Mouse (Mus musculus): Measurements from ENCODE around the gene Ctsw. TPM values are rescaled to one million over a fixed set of nuclear protein-coding genes. Genes with fewer than 3 reads are reported as not detected.

The Ctsw gene
- total RNA-seq, 4 experiments from 2014 or later, result not detected

DNA sequence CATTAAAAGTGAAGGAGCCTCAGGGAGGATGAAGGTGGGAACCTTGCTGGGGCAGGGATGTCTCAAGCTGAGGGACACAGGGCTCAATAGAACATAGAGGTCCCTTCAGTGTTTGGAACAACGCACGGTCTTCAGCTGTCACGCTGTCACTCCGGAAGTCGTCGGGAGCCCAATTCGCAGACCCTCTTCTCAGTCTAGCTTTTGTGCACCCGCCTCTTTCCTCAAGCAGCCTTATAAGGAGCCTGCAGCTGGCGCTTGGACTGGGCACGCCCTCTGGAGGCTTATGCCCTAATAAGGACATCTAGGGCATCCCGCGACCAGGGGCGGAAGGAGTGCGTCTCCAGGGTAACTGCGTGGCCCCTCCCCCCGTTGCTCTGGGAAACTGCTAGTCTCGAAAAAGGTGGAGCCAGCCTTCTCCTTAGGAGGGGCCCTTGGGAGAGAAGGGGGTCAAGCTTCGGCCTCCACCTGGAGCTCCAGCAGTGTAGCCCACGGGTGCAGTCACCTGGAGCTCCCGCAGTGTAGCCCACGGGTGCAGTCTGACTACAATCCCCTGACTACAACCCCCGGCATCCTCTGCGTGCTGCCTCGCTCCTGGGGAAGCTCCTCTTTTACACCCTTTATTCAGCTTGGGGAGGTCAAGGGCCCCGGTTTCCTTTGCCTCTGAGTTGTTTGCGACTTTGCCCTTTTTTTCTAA, 20.7 kb upstream of the Ctsw start:
- peak; percentile 97 to 98 for DNase-seq (ENCODE audit: low spot score in 2 of 2)

DNA sequence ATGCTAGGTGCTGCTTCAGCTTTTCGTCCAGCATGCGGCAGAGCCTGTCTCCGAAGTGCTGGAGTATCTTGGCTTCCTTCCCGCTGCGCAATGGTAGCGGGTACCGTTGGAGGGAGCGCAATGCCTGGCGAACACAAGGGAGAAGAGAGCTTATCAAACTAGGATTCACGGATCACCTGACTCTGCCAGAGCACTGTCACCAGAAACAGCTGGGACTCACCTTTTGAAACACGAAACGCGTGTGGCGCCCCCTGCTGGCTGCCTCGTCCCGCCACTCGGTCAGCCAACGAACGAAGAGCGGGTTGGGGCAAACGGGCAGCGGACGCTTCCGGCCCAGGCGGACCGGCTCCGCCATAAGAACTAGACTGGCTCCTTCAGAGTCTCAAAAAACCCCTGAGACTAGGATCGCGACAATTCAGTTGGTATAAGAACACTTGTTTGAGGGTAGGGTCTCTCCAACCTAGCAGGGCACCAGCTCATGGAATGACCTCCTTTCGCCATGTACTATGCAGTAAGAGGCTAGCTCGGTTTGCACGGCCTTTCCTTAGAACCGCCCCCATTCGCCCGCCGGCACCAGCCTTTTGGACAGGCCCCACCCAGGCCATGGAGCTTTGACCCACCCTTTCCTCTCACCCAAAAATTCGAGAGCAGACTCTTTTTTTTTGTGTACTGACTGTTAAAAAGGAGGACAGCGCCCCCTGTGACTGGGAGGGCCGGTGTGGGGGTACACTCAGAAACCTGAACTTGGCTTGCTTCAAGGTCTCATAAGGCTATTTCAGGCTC, 19.7 kb upstream of the Ctsw start, which contains the start of gene Mus81:
TSS of gene Mus81 (minus strand) at position 635 of the 783 bp plus-strand sequence.
- DNase-seq (ENCODE audit: low spot score in 2 of 2), result peak; percentile 95 to 96

GRCm38 (mm10) chr19:5486771-5487170, 18.5 kb upstream of the Ctsw start:
- no peak for DNase-seq (ENCODE audit: low spot score in 2 of 2)

DNA sequence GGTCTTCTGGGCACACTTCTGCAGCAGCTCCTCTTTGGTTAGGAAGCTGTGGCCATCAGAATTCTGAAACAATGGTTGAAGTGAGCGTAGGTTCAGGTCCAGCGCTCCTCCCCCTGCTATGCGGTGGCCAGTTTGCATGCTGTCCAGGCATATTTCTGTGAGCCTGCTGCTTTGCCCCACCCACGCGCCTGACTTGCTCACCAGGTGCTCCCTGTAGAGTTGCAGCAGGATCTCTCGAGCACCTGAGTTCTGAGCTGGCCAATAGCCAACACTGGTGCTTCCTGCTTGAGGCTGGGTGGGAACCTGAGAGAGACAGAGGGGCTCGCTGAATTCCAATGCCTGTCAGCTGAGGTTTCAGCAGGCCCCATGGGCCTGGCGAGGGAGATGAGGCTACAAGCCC, 18.0 kb upstream of the Ctsw start:
- DNase-seq (ENCODE audit: low spot score in 2 of 2), result no peak

- no peak for DNase-seq (ENCODE audit: low spot score in 2 of 2)
Observed at GRCm38 (mm10) chr19:5485821-5486220, 17.5 kb upstream of the Ctsw start.

GRCm38 (mm10) chr19:5485371-5485770, 17.1 kb upstream of the Ctsw start:
- no peak for DNase-seq (ENCODE audit: low spot score in 2 of 2)

- no peak for DNase-seq (ENCODE audit: low spot score in 2 of 2)
Observed at GRCm38 (mm10) chr19:5484496-5484895, 16.2 kb upstream of the Ctsw start.

DNA sequence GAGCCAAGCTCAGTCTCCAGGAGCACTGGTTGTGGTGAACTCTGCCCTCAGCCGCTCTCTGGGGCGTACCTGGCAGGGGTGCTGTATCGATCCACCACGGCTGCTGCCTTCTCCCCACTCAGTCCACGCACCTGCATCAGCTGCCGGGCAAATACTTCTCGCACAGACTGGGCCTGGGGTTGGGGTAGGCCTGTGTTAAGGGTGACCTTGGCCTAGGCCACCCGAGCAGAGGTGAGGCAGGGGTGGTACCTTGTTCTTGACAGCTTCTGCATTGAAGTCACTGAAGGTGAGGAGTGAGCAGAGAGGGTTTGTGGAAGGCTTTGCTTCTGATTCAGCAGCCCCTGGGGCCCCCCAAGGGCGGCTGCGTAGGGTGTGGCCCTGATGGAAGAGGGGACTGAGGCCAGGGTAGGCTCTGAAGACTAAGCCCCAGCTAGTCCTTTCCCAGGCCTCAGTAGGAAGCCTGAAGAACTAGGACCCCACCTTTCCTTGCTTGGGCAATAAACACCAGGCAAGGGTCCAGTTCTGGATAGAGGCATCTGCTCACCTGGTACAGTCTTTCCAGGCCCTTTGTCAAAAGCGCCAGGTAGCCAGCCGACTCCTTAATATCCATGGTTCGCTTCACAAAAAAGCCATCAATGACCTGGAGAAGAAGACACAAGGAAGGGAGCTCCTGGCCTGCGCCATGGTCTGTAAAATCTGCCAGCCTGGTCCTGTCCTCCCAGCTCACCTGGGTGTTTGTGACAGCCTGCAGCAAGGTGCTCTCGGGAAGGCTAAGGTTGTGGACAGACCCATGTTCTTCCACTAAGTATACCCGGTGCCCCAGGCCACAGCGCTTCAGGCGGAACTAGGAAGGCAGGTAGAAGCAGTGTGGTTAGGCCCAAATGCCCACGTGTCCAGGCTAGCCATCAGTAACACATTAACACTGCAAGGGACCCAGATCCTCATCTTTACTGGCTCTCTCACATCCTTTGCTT, 15.4 kb upstream of the Ctsw start:
- no peak for DNase-seq (ENCODE audit: low spot score in 2 of 2)

GRCm38 (mm10) chr19:5481398-5481797, 13.1 kb upstream of the Ctsw start:
- DNase-seq (ENCODE audit: low spot score in 2 of 2), result no peak

DNA sequence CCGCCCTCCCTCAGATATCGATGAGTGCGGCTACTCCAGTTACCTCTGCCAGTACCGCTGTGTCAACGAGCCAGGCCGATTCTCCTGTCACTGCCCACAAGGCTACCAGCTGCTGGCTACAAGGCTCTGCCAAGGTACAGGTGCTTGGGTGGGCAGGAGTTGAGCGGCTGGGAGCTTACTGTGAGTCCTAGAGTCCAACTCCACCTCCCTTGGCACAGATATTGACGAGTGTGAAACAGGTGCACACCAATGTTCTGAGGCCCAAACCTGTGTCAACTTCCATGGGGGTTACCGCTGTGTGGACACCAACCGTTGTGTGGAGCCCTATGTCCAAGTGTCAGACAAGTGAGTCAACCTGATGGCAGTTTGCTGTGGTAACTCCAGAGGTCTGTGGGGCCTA, 11.7 kb upstream of the Ctsw start:
- DNase-seq (ENCODE audit: low spot score in 2 of 2), result no peak

DNA sequence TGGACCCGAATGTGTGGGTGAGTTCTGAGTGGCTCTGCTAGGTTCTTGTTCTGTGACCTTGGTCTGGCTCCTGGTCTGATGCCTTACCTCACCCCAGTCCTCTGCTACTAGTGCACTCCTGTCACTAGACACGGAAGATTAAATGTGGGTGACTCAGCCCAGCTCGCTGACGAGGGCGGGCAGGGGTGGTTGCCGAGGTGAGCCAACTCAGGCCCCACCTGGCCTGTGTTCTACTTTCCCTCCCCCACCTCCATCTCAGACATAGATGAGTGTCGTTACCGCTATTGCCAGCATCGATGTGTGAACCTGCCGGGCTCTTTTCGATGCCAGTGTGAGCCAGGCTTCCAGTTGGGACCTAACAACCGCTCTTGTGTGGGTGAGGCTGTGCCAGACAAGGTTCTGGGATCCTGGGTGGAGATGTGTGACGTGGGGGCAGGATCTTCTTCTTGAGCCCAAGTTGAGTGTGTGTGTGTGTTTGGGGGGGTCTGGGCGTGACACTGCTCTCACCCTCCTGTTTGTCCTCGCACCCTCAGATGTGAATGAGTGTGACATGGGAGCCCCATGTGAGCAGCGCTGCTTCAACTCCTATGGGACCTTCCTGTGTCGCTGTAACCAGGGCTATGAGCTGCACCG, 9.5 kb upstream of the Ctsw start:
- DNase-seq (ENCODE audit: low spot score in 2 of 2), result no peak

GRCm38 (mm10) chr19:5477004-5477667, 8.8 kb upstream of the Ctsw start:
- no peak for DNase-seq (ENCODE audit: low spot score in 2 of 2)

DNA sequence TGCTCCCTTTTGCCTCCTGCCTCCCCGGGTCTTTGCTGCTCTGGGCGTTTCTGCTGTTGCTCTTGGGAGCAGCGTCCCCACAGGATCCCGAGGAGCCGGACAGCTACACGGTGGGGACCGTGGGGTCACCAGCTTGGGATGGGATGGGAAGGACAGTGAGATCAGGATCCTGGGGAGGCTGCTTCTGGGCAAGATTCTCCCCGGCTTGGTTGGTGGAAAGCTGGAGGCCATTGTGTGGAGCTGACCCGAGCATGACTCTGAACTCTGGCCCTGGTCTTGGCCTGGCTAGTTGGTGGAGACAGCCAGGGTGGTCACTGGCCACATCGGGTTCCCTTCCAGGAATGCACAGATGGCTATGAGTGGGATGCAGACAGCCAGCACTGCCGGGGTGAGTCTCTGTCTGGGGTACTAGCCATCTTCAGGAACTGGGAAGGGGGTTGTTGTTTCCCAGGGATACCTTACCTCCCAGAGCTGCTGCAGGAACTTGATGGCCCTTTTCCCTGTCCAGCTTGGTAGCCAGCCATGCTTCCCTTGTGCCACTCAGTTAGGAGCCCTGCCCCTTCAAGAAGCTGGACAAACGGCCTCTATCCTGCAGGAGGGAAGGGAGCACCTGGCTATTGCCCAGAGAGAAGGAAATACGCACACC, 6.9 kb upstream of the Ctsw start:
- DNase-seq (ENCODE audit: low spot score in 2 of 2), result no peak

- no peak for DNase-seq (ENCODE audit: low spot score in 2 of 2)
Observed at GRCm38 (mm10) chr19:5474281-5475068, 6.2 kb upstream of the Ctsw start.

DNA sequence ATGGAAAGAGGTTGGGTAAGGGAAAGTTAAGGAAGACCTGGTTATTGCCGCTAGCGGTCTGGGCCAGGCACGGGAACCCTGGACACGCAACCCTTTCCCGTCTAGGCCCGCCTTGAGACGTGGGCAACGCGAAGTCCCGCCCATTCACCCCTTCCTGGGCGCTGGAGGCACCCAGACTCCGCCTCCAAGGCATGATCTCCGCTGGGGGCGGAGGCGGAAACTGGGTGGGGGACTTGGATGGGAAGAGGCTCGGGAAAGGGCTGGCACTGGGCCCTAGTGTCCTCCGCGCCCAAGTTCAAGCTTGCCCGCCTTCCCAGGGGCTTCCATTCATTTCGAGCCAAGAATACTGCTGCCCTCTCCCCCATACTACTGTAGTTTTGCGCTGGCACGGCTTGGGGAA, 5.4 kb upstream of the Ctsw start, which contains the start of gene Efemp2:
TSS of gene Efemp2 (plus strand) at position 235 of the 400 bp plus-strand sequence.
- DNase-seq (ENCODE audit: low spot score in 2 of 2), result peak; percentile 66 to 78

DNA sequence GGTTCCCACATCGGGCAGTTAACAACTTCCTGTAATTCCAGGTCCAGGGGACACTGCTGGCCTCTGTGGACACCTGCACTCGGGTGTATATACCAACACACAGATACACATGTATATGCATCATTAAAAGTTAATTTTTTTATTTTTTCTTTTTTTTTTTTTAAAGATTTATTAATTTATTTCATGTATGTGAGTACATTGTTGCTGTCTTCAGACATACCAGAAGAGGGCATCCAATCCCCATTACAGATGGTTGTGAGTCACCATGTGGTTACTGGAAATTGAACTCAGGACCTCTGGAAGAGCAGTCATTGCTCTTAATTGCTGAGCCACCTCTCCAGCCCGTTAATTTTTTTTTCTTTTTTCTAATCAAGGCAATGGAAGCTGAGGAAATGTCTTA, 4.5 kb upstream of the Ctsw start:
- no peak for DNase-seq (ENCODE audit: low spot score in 2 of 2)

DNA sequence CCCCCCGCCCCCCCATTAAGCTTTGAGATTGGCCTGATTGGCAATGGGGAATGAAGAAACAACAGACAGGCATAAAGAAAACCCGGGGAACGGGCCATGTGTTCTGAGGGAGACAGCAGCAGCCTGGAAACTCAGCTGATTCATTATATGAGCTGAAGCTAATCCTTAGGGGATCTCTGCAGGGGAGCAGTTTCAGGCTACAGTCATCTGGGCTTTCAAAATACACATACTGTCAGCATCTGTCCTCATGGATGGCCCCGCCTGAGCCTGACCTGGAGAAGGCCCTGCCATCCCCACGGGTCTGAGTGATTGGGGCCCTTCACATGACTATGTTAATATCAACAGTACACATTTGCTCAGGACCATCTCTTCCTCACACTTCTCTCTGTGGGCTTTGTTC, 3.5 kb upstream of the Ctsw start:
- DNase-seq (ENCODE audit: low spot score in 2 of 2), result no peak

GRCm38 (mm10) chr19:5466916-5467500, 1.3 kb downstream of the Ctsw start:
- no peak for DNase-seq (ENCODE audit: low spot score in 2 of 2)

- no peak for DNase-seq (ENCODE audit: low spot score in 2 of 2)
Observed at GRCm38 (mm10) chr19:5465037-5465436, 3.3 kb downstream of the Ctsw start.

Data from gastrocnemius, adult 8-10 months (tissue).